Mouse (Mus musculus) ovary, adult 18-20 months (tissue): ENCODE measurements around the gene Jchain.
"Not testable (repeated sequence)": the region's sequence is repeated elsewhere in the genome, so short reads cannot be mapped to it uniquely, and the experiment has no call there.

Source experiments
- DNase-seq: peaks from one replicate; pipeline ENCODE4 v3.0.0; 2022; ENCODE audit warnings: low spot score, mixed read lengths

The Jchain gene

GRCm38 (mm10) chr5:88527657-88528056, at the start of gene Jchain:
Gene Jchain, minus strand, starts transcription at chr5:88527891.
- DNase-seq: no peak

GRCm38 (mm10) chr5:88575506-88576338, 48.0 kb upstream of the Jchain start:
- DNase-seq: no peak

GRCm38 (mm10) chr5:88574829-88575228, 47.1 kb upstream of the Jchain start:
- DNase-seq: no peak

GRCm38 (mm10) chr5:88569541-88569940, 41.9 kb upstream of the Jchain start:
- no peak for DNase-seq

GRCm38 (mm10) chr5:88566034-88566841, 38.5 kb upstream of the Jchain start:
- no peak for DNase-seq

- DNase-seq: peak; percentile 56
These were observed 37.7 kb upstream of the Jchain start for GRCm38 (mm10) chr5:88565148-88566033.

- DNase-seq: peak; percentile 84
These were observed 36.9 kb upstream of the Jchain start, which contains the start of gene Rufy3 for GRCm38 (mm10) chr5:88564501-88565147. Gene Rufy3, plus strand, starts transcription at chr5:88565040.

GRCm38 (mm10) chr5:88562863-88563780, 35.4 kb upstream of the Jchain start:
- no peak for DNase-seq

GRCm38 (mm10) chr5:88561080-88561814, 33.6 kb upstream of the Jchain start:
- DNase-seq: no peak

GRCm38 (mm10) chr5:88558991-88559390, 31.3 kb upstream of the Jchain start:
- DNase-seq: no peak

GRCm38 (mm10) chr5:88554086-88554886, 26.6 kb upstream of the Jchain start, which contains the start of gene Utp3:
Gene Utp3, plus strand, starts transcription at chr5:88554462.
- peak; percentile 88 for DNase-seq

GRCm38 (mm10) chr5:88553271-88554085, 25.8 kb upstream of the Jchain start:
- DNase-seq: no peak

GRCm38 (mm10) chr5:88545536-88545935, 17.8 kb upstream of the Jchain start:
- no peak for DNase-seq

GRCm38 (mm10) chr5:88544411-88544810, 16.7 kb upstream of the Jchain start:
- DNase-seq: not testable (repeated sequence)

- no peak for DNase-seq
These were observed 15.1 kb upstream of the Jchain start for GRCm38 (mm10) chr5:88542651-88543282.

- DNase-seq: no peak
These were observed 13.2 kb upstream of the Jchain start for GRCm38 (mm10) chr5:88540845-88541244.

- no peak for DNase-seq
These were observed 7.0 kb upstream of the Jchain start for GRCm38 (mm10) chr5:88534697-88535096.
